Mouse (Mus musculus): Measurements from ENCODE around the gene Rab40c. TPM values are rescaled to one million over a fixed set of nuclear protein-coding genes. Genes with fewer than 3 reads are reported as not detected.

Rab40c gene
- polyA plus RNA-seq, 1 experiment: 68.9 TPM

GRCm38 (mm10) chr17:25886806-25887205, 32.7 kb downstream of the Rab40c start:
- H3K4me3 ChIP-seq (ENCODE audit: insufficient read depth, low read length): no peak overlapping the region
- no peak overlapping the region for H3K27ac ChIP-seq (ENCODE audit: insufficient read depth, low read length)
- TF ChIP-seq POLR2A (IDR thresholded peaks at IDR 0.05; ENCODE audit: extremely low read depth, insufficient read depth, low read length): no peak
- no peak for TF ChIP-seq CTCF (IDR thresholded peaks at IDR 0.05; ENCODE audit: extremely low read depth, insufficient read depth, low read length)
- 0 out of 2 replicates have a peak, but pooled peaks cover 1% of the 10 kb centered on the region for H3K4me1 ChIP-seq (ENCODE audit: control insufficient read depth, insufficient read depth, low read length)

- no peak overlapping the region for H3K4me3 ChIP-seq (ENCODE audit: insufficient read depth, low read length)
- 0 out of 2 replicates have a peak, but pooled peaks cover 1% of the 10 kb centered on the region for H3K4me1 ChIP-seq (ENCODE audit: control insufficient read depth, insufficient read depth, low read length)
- H3K27ac ChIP-seq (ENCODE audit: insufficient read depth, low read length): no peak overlapping the region
- peak; percentile 43 for TF ChIP-seq CTCF (IDR thresholded peaks at IDR 0.05; ENCODE audit: extremely low read depth, insufficient read depth, low read length)
- no peak for TF ChIP-seq POLR2A (IDR thresholded peaks at IDR 0.05; ENCODE audit: extremely low read depth, insufficient read depth, low read length)
These were observed 33.9 kb downstream of the Rab40c start for GRCm38 (mm10) chr17:25885636-25886035.

GRCm38 (mm10) chr17:25883824-25884223, 35.7 kb downstream of the Rab40c start:
- no peak overlapping the region for H3K27ac ChIP-seq (ENCODE audit: insufficient read depth, low read length)
- no peaks in the 10 kb centered on the region for H3K4me1 ChIP-seq (ENCODE audit: control insufficient read depth, insufficient read depth, low read length)
- TF ChIP-seq CTCF (IDR thresholded peaks at IDR 0.05; ENCODE audit: extremely low read depth, insufficient read depth, low read length) (no peak), POLR2A (IDR thresholded peaks at IDR 0.05; ENCODE audit: extremely low read depth, insufficient read depth, low read length) (no peak)
- no peak overlapping the region for H3K4me3 ChIP-seq (ENCODE audit: insufficient read depth, low read length)

GRCm38 (mm10) chr17:25883268-25883667, 36.3 kb downstream of the Rab40c start:
- no peaks in the 10 kb centered on the region for H3K4me1 ChIP-seq (ENCODE audit: control insufficient read depth, insufficient read depth, low read length)
- TF ChIP-seq POLR2A (IDR thresholded peaks at IDR 0.05; ENCODE audit: extremely low read depth, insufficient read depth, low read length): no peak
- no peak for TF ChIP-seq CTCF (IDR thresholded peaks at IDR 0.05; ENCODE audit: extremely low read depth, insufficient read depth, low read length)
- H3K27ac ChIP-seq (ENCODE audit: insufficient read depth, low read length): no peak overlapping the region
- H3K4me3 ChIP-seq (ENCODE audit: insufficient read depth, low read length): no peak overlapping the region

DNA sequence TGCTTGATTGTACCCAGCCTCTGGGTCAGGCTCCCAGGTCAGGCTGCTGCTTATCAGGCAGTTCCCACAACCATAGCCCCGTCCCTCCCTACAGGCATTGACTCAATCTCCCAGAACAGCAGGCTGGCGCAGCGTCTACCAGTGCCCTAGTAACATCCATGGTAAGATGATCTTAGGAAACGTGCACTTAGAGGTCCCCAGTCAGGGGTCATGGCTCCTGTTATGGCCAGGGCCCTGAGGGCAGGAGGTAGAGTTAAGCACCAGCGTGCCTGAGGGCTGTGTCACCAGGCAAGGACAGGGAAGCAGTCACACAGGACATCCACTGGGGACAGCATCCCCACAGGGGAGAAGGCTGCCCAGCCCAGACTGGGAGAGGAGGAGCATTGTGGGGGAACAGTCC, 37.2 kb downstream of the Rab40c start:
- no peak overlapping the region for H3K4me3 ChIP-seq (ENCODE audit: insufficient read depth, low read length)
- 0 out of 2 replicates have a peak, but pooled peaks cover 2% of the 10 kb centered on the region for H3K4me1 ChIP-seq (ENCODE audit: control insufficient read depth, insufficient read depth, low read length)
- no peak for TF ChIP-seq CTCF (IDR thresholded peaks at IDR 0.05; ENCODE audit: extremely low read depth, insufficient read depth, low read length)
- no peak for TF ChIP-seq POLR2A (IDR thresholded peaks at IDR 0.05; ENCODE audit: extremely low read depth, insufficient read depth, low read length)
- no peak overlapping the region for H3K27ac ChIP-seq (ENCODE audit: insufficient read depth, low read length)

DNA sequence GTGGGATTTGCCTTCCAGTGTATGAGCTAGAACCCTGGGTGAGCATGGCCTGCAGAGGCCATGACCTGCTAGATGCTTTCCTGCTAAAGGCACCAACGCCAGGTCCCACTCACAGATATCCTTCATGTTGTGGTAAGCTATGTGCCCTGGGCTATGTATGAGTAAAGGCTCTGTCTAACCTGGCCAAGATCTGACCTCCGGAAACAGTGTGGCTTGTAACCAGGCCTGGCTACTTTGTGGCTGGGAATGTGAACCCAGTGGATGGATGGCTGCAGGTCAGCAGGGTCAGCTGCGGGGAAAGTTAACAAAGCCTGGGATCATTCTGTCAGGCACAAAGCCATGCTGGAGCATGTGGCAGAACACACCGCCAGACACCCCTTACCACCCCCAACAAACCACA, 37.8 kb downstream of the Rab40c start:
- H3K4me3 ChIP-seq (ENCODE audit: insufficient read depth, low read length): no peak overlapping the region
- TF ChIP-seq POLR2A (IDR thresholded peaks at IDR 0.05; ENCODE audit: extremely low read depth, insufficient read depth, low read length): 0 out of 2 replicates have a peak, but pooled peaks have one; percentile 22
- TF ChIP-seq CTCF (IDR thresholded peaks at IDR 0.05; ENCODE audit: extremely low read depth, insufficient read depth, low read length): no peak
- no peak overlapping the region for H3K27ac ChIP-seq (ENCODE audit: insufficient read depth, low read length)
- 0 out of 2 replicates have a peak, but pooled peaks cover 2% of the 10 kb centered on the region for H3K4me1 ChIP-seq (ENCODE audit: control insufficient read depth, insufficient read depth, low read length)

DNA sequence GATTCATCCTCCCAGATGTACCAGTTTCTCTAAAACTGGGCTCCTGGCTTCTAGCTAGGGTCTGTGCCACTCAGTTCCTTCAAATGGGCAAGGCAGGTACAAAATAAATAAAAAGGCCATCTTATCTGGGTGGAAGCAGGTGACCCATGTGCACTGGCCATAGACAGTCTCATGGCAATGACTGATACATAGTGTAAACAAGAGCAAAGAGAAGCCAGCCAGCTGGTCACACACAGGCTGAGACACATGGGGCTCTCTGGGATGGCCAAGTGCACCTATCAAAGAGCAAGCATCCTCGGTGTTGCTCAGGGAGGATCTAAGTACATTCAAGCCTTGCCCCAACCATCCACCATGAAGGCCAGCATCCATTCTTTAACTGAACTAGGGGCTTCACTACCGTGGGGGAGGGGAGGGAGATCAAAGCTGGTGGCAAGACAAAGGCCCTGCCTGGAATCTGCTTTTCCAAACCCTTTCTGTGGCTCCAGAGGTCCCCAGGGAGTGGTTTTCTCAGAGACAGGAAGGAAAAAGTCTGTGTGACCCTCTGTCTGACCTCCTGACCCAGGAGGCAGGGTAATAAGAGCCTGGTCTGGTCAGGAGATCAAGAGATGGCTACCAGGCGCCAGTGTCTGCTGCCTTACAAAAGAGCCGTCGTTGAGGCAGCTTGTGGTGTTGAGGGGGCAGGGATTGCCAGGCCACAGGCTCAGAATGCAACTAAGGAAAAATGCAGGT, 38.5 kb downstream of the Rab40c start:
- H3K4me3 ChIP-seq (ENCODE audit: insufficient read depth, low read length): no peak overlapping the region
- H3K4me1 ChIP-seq (ENCODE audit: control insufficient read depth, insufficient read depth, low read length): peaks cover 5% of the 10 kb centered on the region; the same call in 1 of the 2 replicates
- TF ChIP-seq POLR2A (IDR thresholded peaks at IDR 0.05; ENCODE audit: extremely low read depth, insufficient read depth, low read length): 0 out of 2 replicates have a peak, but pooled peaks have one; percentile 10
- TF ChIP-seq CTCF (IDR thresholded peaks at IDR 0.05; ENCODE audit: extremely low read depth, insufficient read depth, low read length): no peak
- H3K27ac ChIP-seq (ENCODE audit: insufficient read depth, low read length): no peak overlapping the region

DNA sequence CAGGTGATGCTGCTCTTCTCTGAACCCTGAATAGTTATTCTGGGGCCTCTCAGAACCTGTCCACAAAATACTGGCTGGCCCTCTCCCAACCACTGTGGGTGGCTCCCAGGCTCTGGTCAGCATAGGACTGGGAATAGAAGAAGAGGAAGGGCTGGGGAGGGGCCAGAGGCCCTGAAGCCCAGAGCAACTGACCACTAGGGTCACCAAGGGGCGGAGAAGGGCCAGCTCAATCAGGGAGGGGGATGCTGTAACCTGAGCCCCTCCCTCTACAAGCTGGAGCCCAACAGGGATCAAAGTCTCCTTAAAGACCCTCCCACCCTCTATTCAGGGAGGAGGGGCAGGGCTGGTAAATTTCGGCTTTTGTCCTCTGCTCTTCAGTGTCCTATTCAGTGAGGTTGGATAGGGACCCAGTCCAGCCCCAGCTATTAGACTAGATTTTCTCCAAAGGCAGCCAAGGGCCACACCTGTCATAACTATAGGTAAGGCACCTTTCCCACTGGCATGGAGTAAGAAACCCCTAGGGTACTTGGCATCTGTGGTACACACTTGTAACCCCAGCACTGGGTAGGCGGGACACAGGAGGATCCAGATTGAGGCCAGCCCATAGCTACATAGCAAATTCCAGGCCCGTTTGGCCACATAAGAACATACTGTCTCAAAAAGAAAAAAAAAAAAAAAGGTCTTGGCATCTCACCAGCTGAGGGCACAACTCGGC, 39.2 kb downstream of the Rab40c start, which contains the start of gene Wfikkn1:
Wfikkn1 (minus strand) TSS at position 663 of the 715 bp plus-strand sequence.
- Histone ChIP-seq H3K27ac (ENCODE audit: insufficient read depth, low read length) (no peak within 1 kb of the TSS), H3K4me1 (ENCODE audit: control insufficient read depth, insufficient read depth, low read length) (peaks cover 5% of the 10 kb centered on the region; the same call in 1 of the 2 replicates), H3K4me3 (ENCODE audit: insufficient read depth, low read length) (no peak within 1 kb of the TSS)
- TF ChIP-seq POLR2A (IDR thresholded peaks at IDR 0.05; ENCODE audit: extremely low read depth, insufficient read depth, low read length) (no peak), CTCF (IDR thresholded peaks at IDR 0.05; ENCODE audit: extremely low read depth, insufficient read depth, low read length) (no peak)

- TF ChIP-seq CTCF (IDR thresholded peaks at IDR 0.05; ENCODE audit: extremely low read depth, insufficient read depth, low read length) (no peak), POLR2A (IDR thresholded peaks at IDR 0.05; ENCODE audit: extremely low read depth, insufficient read depth, low read length) (no peak)
- H3K4me1 ChIP-seq (ENCODE audit: control insufficient read depth, insufficient read depth, low read length): peaks cover 5% of the 10 kb centered on the region; the same call in 1 of the 2 replicates
- no peak overlapping the region for H3K4me3 ChIP-seq (ENCODE audit: insufficient read depth, low read length)
- H3K27ac ChIP-seq (ENCODE audit: insufficient read depth, low read length): no peak overlapping the region
These were observed 39.8 kb downstream of the Rab40c start for GRCm38 (mm10) chr17:25879750-25880149.
